Mouse (Mus musculus): ENCODE measurements around the gene Ptpn21.

Gene Ptpn21

DNA sequence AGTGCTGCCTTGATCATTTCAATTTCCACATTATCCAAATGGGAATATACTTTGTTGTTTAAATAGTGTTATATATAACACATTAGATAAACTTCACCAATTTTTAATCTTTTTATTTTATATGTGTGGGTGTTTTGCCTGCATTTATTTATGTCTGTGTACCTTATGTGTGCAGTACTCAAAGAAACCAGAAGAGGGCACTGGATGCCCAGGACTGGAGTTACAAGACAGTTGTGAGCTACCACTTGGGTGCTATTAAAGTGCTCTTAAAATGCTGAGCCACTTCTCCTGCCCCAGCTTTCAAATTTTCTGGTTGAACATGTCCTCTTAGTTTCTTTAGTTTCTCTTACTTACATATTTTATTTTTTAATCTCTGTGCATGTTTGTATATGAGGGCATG is 92.4 kb downstream of the Ptpn21 start:
- DNase-seq: no peak

DNA sequence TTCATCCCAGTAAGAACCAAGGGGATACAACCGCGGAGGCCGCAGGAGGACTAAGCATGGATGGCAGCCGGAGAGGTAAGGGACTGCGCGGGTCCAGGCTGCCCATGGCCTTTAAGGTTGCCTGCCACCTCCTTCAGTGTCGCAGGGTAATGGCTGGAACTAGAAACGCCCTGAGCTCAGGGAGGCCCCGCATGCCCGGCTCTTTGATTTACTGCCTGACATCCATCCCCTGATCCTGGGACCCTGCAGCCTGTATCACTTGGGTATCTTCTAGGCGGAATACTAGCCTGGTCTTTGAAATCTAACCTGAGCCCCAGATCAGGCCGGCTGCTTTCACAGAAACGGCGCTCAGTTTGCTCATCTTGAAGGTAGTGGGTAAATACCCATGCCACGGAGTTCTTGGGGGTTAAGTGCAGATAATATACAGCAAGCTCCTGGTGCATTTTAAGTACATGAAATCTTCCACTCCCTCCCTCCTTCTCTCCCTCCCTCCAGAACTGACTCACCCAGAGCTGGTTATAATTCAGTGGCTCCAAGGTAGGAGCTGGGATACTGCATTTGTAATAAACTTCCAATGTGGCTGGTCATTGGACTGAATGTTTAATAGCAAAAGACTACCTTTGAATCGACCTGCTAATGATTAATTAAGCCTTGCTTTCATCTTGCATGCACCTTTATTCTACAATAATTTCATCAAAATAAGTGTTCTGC is 108.8 kb downstream of the Ptpn21 start:
- peak; percentile 2 to 14 for DNase-seq

DNA sequence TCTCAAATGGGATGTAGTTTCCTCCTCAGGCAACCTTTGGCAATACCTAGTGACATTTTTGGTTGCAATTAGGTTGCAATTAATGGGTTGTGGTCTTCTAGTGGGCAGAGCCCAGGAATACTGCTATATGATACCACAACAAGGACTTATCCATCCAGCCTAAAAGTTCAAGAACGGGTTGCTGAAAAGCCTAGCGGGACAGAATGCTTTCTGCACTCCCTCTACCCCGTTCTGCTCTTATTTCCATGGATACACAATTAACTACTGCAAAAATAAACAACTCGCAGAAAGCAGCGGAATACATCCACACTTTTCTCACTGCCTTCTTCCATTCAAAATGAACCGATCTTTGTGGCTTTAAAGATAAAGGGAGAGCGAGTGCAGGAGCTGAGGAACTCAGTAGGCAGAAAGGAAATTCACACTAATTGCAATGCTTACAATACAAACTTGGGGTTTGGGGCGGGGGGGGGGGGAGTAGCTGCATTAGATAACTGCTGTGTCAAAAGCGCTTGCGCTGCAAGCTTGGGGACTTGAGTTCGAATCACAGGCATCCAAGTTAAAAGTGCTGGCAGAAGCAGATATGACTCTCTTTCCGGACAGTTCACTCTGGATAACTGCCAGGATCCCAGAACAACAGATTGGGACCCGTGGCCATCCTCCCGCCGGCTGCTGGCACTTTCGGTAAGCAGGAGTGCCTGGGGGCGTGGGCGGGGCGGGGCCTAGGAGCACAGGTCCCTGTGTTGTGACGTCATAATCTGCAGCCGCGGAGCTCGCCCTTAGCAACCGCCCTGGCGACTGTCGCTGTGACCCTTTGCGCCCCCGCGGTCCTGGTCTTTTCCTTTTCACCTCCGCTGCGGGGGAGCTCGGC is 109.6 kb downstream of the Ptpn21 start, which contains the start of gene Spata7:
Spata7 (plus strand) TSS at position 766 of the 868 bp plus-strand sequence.
- peak; percentile 80 to 86 for DNase-seq
